Mouse (Mus musculus) left cerebral cortex, adult 9 months (tissue): Measurements from ENCODE around the gene Sp6.
A peak's percentile ranks its signal among the peaks of the same experiment; 100 is the strongest.

Experiments
- DNase-seq, 2 experiments: peaks; one replicate each; pipeline ENCODE4 v3.0.0; 2022; ENCODE audit warnings: low spot score in 2 of 2

Gene Sp6

GRCm38 (mm10) chr11:97021873-97022484 lies 8.8 kb downstream of the Sp6 start:
- DNase-seq, result peak in 1 of 2 experiments; percentile 64

GRCm38 (mm10) chr11:97024977-97025376 lies 11.8 kb downstream of the Sp6 start:
- no peak for DNase-seq

- DNase-seq, result peak in 1 of 2 experiments; percentile 85
Observed at GRCm38 (mm10) chr11:97025721-97026344, 12.6 kb downstream of the Sp6 start.

GRCm38 (mm10) chr11:97029686-97030417 lies 16.7 kb downstream of the Sp6 start, which contains the start of gene Scrn2:
Gene Scrn2, plus strand, starts transcription at chr11:97029938.
- peak in 1 of 2 experiments; percentile 70 for DNase-seq

- no peak for DNase-seq
Observed at GRCm38 (mm10) chr11:97030426-97030825, 17.2 kb downstream of the Sp6 start.

GRCm38 (mm10) chr11:97031977-97032376 lies 18.8 kb downstream of the Sp6 start:
- DNase-seq, result no peak

- DNase-seq, result no peak
Observed at GRCm38 (mm10) chr11:97032499-97032898, 19.3 kb downstream of the Sp6 start.

- no peak for DNase-seq
Observed at GRCm38 (mm10) chr11:97033781-97034180, 20.6 kb downstream of the Sp6 start.

- peak in 1 of 2 experiments; percentile 77 for DNase-seq
Observed at GRCm38 (mm10) chr11:97036141-97036540, 22.9 kb downstream of the Sp6 start.

- DNase-seq, result no peak
Observed at GRCm38 (mm10) chr11:97038881-97039280, 25.7 kb downstream of the Sp6 start.

- no peak for DNase-seq
Observed at GRCm38 (mm10) chr11:97040301-97041021, 27.3 kb downstream of the Sp6 start.

- DNase-seq, result peak in 1 of 2 experiments; percentile 81
Observed at GRCm38 (mm10) chr11:97041022-97041899, 28.1 kb downstream of the Sp6 start, which contains the start of the genes Lrrc46 and Mrpl10. Gene Lrrc46, minus strand, starts transcription at chr11:97041407. Gene Mrpl10, plus strand, starts transcription at chr11:97041560.

- no peak for DNase-seq
Observed at GRCm38 (mm10) chr11:97044902-97045301, 31.7 kb downstream of the Sp6 start.

GRCm38 (mm10) chr11:97045861-97046260 lies 32.7 kb downstream of the Sp6 start:
- no peak for DNase-seq

- no peak for DNase-seq
Observed at GRCm38 (mm10) chr11:97048090-97048650, 35.0 kb downstream of the Sp6 start.

- DNase-seq, result no peak
Observed at GRCm38 (mm10) chr11:97049492-97050085, 36.4 kb downstream of the Sp6 start.

- peak; percentile 59 to 74 for DNase-seq
Observed at GRCm38 (mm10) chr11:97050216-97050943, 37.2 kb downstream of the Sp6 start, which contains the start of gene Osbpl7. Gene Osbpl7, plus strand, starts transcription at chr11:97050628.

- no peak for DNase-seq
Observed at GRCm38 (mm10) chr11:97050944-97051586, 37.9 kb downstream of the Sp6 start.

GRCm38 (mm10) chr11:97052219-97052646 lies 39.0 kb downstream of the Sp6 start:
- no peak for DNase-seq
